Mouse (Mus musculus): ENCODE data around the gene Rnf13. TPM values are rescaled to one million over a fixed set of nuclear protein-coding genes. Genes with fewer than 3 reads are reported as not detected.
A peak's percentile ranks its signal among the peaks of the same experiment; 100 is the strongest.
"Not testable (repeated sequence)": the region's sequence is repeated elsewhere in the genome, so short reads cannot be mapped to it uniquely, and the experiment has no call there.

The Rnf13 gene
- polyA plus RNA-seq, 1 experiment = 115 TPM

DNA sequence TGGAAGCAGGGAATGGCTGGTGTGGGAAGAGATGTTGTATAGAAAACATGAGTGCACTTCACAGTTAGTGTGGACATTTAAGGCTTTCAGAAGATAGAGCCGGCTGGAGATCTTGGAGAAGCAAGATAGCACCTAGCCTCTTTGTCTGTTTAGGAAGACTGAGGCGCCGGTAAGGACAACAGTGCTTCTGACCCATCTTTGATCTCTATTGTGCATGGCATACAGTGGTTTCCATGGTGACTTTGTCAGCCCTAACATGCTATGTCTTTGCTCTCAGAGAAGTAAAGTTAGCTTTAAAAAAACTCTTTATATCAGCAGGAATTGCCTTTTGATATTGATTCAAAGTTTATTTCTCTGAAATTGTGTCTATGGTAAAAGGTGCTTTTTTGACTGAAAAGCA, 55.2 kb downstream of the Rnf13 start:
- no peaks in the 10 kb centered on the region for H3K4me1 ChIP-seq (ENCODE audit: control insufficient read depth, insufficient read depth, insufficient read length, low read length)
- no peak overlapping the region for H3K4me3 ChIP-seq (ENCODE audit: insufficient read depth, low read depth, low read length)
- H3K27ac ChIP-seq (replicated peaks; ENCODE audit: low read depth, low read length) = no peak overlapping the region

GRCm38 (mm10) chr3:57795071-57795470, 59.2 kb downstream of the Rnf13 start:
- not testable (repeated sequence) for H3K27ac ChIP-seq (replicated peaks; ENCODE audit: low read depth, low read length)

DNA sequence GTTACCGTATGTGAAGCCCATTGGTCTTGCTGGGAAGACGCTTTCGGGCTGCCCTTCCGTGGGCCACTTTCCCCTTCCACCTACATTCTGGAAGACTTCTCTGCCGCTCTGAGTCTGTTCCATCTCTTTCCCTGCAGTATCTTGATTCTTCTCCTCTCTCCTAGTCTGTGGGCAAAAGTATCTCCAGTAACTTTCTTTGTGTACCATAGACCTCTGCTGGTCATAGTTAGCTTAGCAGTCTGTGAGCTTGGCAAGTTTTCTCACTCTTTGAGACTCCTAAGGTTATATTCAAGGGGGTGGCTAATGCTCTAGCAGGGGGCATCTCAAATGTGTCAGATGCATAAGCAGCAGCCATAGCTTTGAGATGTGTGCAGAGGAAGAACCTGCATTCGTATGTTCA, 79.6 kb downstream of the Rnf13 start:
- H3K4me1 ChIP-seq (ENCODE audit: control insufficient read depth, insufficient read depth, insufficient read length, low read length) = no peaks in the 10 kb centered on the region
- H3K4me3 ChIP-seq (ENCODE audit: insufficient read depth, low read depth, low read length) = no peak overlapping the region
- H3K27ac ChIP-seq (replicated peaks; ENCODE audit: low read depth, low read length) = no peak overlapping the region

More at GRCm38 (mm10) chr3:57795071-57795470, 59.2 kb downstream of the Rnf13 start:
- not testable (repeated sequence) for H3K4me3 ChIP-seq (ENCODE audit: insufficient read depth, low read depth, low read length); H3K4me1 ChIP-seq (ENCODE audit: control insufficient read depth, insufficient read depth, insufficient read length, low read length)

GRCm38 (mm10) chr3:57825866-57826265, 90.0 kb downstream of the Rnf13 start:
- Histone ChIP-seq H3K27ac (replicated peaks; ENCODE audit: low read depth, low read length) (no peak overlapping the region), H3K4me1 (ENCODE audit: control insufficient read depth, insufficient read depth, insufficient read length, low read length) (no peaks in the 10 kb centered on the region), H3K4me3 (ENCODE audit: insufficient read depth, low read depth, low read length) (no peak overlapping the region)

GRCm38 (mm10) chr3:57833585-57833984, 97.7 kb downstream of the Rnf13 start:
- Histone ChIP-seq H3K4me1 (ENCODE audit: control insufficient read depth, insufficient read depth, insufficient read length, low read length) (no peaks in the 10 kb centered on the region), H3K4me3 (ENCODE audit: insufficient read depth, low read depth, low read length) (no peak overlapping the region), H3K27ac (replicated peaks; ENCODE audit: low read depth, low read length) (no peak overlapping the region)

DNA sequence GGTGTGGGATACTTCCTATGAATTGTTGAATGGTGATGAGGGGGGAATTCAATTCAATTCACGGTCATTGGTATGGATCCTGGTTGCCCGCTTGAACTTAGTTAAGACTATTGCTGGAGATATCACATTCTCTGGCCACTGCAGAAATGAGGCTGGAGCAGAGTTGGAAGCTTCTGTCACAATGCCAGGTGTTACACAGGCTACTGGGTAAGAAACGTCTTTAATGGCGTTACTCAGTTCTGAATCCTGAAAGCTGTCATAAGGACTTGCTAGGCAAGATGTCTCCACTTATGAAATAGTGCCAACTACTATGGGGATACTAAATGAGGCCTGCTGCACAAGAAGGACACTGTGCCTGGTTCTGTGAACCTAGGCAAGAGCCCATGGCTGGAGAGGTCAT, 101.0 kb downstream of the Rnf13 start:
- H3K4me3 ChIP-seq (ENCODE audit: insufficient read depth, low read depth, low read length) = no peak overlapping the region
- no peaks in the 10 kb centered on the region for H3K4me1 ChIP-seq (ENCODE audit: control insufficient read depth, insufficient read depth, insufficient read length, low read length)
- no peak overlapping the region for H3K27ac ChIP-seq (replicated peaks; ENCODE audit: low read depth, low read length)

- H3K27ac ChIP-seq (replicated peaks; ENCODE audit: low read depth, low read length) = no peak overlapping the region
These were observed 107.9 kb downstream of the Rnf13 start for GRCm38 (mm10) chr3:57843775-57844174.

GRCm38 (mm10) chr3:57845786-57846661, 110.2 kb downstream of the Rnf13 start:
- Histone ChIP-seq H3K27ac (replicated peaks; ENCODE audit: low read depth, low read length) (no peak overlapping the region), H3K4me3 (ENCODE audit: insufficient read depth, low read depth, low read length) (peak overlapping the region; percentile 99), H3K4me1 (ENCODE audit: control insufficient read depth, insufficient read depth, insufficient read length, low read length) (no peaks in the 10 kb centered on the region)

More at GRCm38 (mm10) chr3:57843775-57844174, 107.9 kb downstream of the Rnf13 start:
- H3K4me3 ChIP-seq (ENCODE audit: insufficient read depth, low read depth, low read length) = no peak overlapping the region
- no peaks in the 10 kb centered on the region for H3K4me1 ChIP-seq (ENCODE audit: control insufficient read depth, insufficient read depth, insufficient read length, low read length)

DNA sequence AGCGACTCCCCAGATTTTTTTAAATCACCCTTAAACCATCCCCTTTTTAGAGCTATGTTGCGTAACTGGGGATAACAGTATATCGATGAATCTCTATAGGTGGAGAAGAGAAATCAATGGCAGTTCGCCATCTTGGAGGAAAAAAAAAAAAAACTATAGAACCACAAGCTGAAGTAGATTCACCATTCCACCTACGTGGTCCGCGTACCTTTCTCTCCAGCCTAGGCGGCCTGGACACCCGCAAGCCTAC, 110.7 kb downstream of the Rnf13 start:
- peak overlapping the region; percentile 99 for H3K4me3 ChIP-seq (ENCODE audit: insufficient read depth, low read depth, low read length)
- no peak overlapping the region for H3K27ac ChIP-seq (replicated peaks; ENCODE audit: low read depth, low read length)
- H3K4me1 ChIP-seq (ENCODE audit: control insufficient read depth, insufficient read depth, insufficient read length, low read length) = no peaks in the 10 kb centered on the region

GRCm38 (mm10) chr3:57846912-57847759, 111.3 kb downstream of the Rnf13 start:
- Histone ChIP-seq H3K4me3 (ENCODE audit: insufficient read depth, low read depth, low read length) (peak overlapping the region; percentile 99), H3K27ac (replicated peaks; ENCODE audit: low read depth, low read length) (no peak overlapping the region), H3K4me1 (ENCODE audit: control insufficient read depth, insufficient read depth, insufficient read length, low read length) (no peaks in the 10 kb centered on the region)

GRCm38 (mm10) chr3:57847760-57848185, 111.9 kb downstream of the Rnf13 start, which contains the start of gene Pfn2:
Gene Pfn2 (minus strand): TSS chr3:57848079.
- H3K27ac ChIP-seq (replicated peaks; ENCODE audit: low read depth, low read length) = no peak within 1 kb of the TSS
- H3K4me1 ChIP-seq (ENCODE audit: control insufficient read depth, insufficient read depth, insufficient read length, low read length) = no peaks in the 10 kb centered on the region
- peak within 1 kb of the TSS; percentile 99 for H3K4me3 ChIP-seq (ENCODE audit: insufficient read depth, low read depth, low read length)

GRCm38 (mm10) chr3:57882945-57883344, 147.1 kb downstream of the Rnf13 start:
- Histone ChIP-seq H3K27ac (replicated peaks; ENCODE audit: low read depth, low read length) (no peak overlapping the region), H3K4me1 (ENCODE audit: control insufficient read depth, insufficient read depth, insufficient read length, low read length) (no peaks in the 10 kb centered on the region), H3K4me3 (ENCODE audit: insufficient read depth, low read depth, low read length) (no peak overlapping the region)

Other genes starting within 250 kb of the Rnf13 start
- 27.8 and 28.3 TPM in 2 replicates for gene Wwtr1, start 160.2 kb upstream of the Rnf13 start, polyA plus RNA-seq (2012; ENCODE audit: insufficient read depth, insufficient read length, missing spikeins)
- 31.8 and 32.9 TPM in 2 replicates for gene Commd2, start 84.3 kb upstream of the Rnf13 start, polyA plus RNA-seq (2012; ENCODE audit: insufficient read depth, insufficient read length, missing spikeins)
- not detected in 2 replicates for gene Ankub1, start 43.3 kb upstream of the Rnf13 start, polyA plus RNA-seq (2012; ENCODE audit: insufficient read depth, insufficient read length, missing spikeins)
- gene Pfn2, start 112.0 kb downstream of the Rnf13 start, polyA plus RNA-seq (2012; ENCODE audit: insufficient read depth, insufficient read length, missing spikeins) = 6.7 and 8.0 TPM in 2 replicates